Mouse (Mus musculus) MEL (cell line): Measurements from ENCODE around the gene Hoxd13. TPM values are rescaled to one million over a fixed set of nuclear protein-coding genes. Genes with fewer than 3 reads are reported as not detected.

Experiments
- DNase-seq: peaks from one replicate; pipeline ENCODE4 v3.0.0; 2011; ENCODE audit warnings: low read depth, low spot score
- H3K27ac ChIP-seq: 2 replicates; pipeline ENCODE4 v1.5.1; 2012; ENCODE audit warnings: low read depth, mild to moderate bottlenecking, control low read depth, low read length, moderate library complexity; ENCODE audit not compliant: control insufficient read depth
- H3K27me3 ChIP-seq, 2 experiments: fragments of 150-350 bp in 1 of 2; sonication (generic) in 1 of 2; 2 replicates each; pipeline ENCODE4 v1.6.1; 2012; ENCODE audit warnings: low read length in 2 of 2, mild to moderate bottlenecking in 2 of 2, improper control_type of control experiment in 1 of 2, moderate library complexity in 1 of 2; ENCODE audit not compliant: insufficient read depth in 2 of 2, control insufficient read depth in 1 of 2
- H3K36me3 ChIP-seq, 2 experiments: 2 replicates each; pipeline ENCODE4 v1.6.1; 2012 to 2014; ENCODE audit warnings: low read length in 2 of 2, improper control_type of control experiment in 1 of 2, inconsistent platforms in 1 of 2, mild to moderate bottlenecking in 1 of 2; ENCODE audit not compliant: insufficient read depth in 2 of 2, control insufficient read depth in 1 of 2
- H3K4me1 ChIP-seq, 2 experiments: fragments of 150-350 bp in 1 of 2; sonication (generic) in 1 of 2; 2 replicates each; pipeline ENCODE4 v1.6.1; 2012; ENCODE audit warnings: low read length in 2 of 2, improper control_type of control experiment in 1 of 2, mild to moderate bottlenecking in 1 of 2; ENCODE audit not compliant: insufficient read depth in 2 of 2, control insufficient read depth in 1 of 2
- H3K4me3 ChIP-seq, 2 experiments: fragments of 150-350 bp in 1 of 2; sonication (generic) in 1 of 2; 2 replicates each; pipeline ENCODE4 v1.5.1; 2012; ENCODE audit warnings: low read depth in 2 of 2, low read length in 2 of 2, mild to moderate bottlenecking in 2 of 2, moderate library complexity in 2 of 2, control low read depth in 1 of 2, improper control_type of control experiment in 1 of 2; ENCODE audit not compliant: control insufficient read depth in 1 of 2, insufficient read depth in 1 of 2
- H3K79me2 ChIP-seq: 2 replicates; pipeline ENCODE4 v1.6.1; 2012; ENCODE audit warnings: mild to moderate bottlenecking, low read length, moderate library complexity; ENCODE audit not compliant: control insufficient read depth, poor library complexity, insufficient read depth
- H3K9ac ChIP-seq: 2 replicates; pipeline ENCODE4 v1.6.1; 2012; ENCODE audit warnings: low read depth, mild to moderate bottlenecking, control low read depth, low read length, moderate library complexity; ENCODE audit not compliant: control insufficient read depth, poor library complexity, severe bottlenecking
- H3K9me3 ChIP-seq: fragments of 150-350 bp; sonication (generic); replicated peaks from 2 replicates; pipeline ENCODE4 v1.6.1; 2012; ENCODE audit warnings: mild to moderate bottlenecking, low read length, improper control_type of control experiment, moderate library complexity; ENCODE audit not compliant: insufficient read depth
- BHLHE40 ChIP-seq: IDR thresholded peaks from 2 replicates; pipeline ENCODE4 v1.6.1; 2012; ENCODE audit warnings: low read depth, mild to moderate bottlenecking, inconsistent platforms, low read length, improper control_type of control experiment, borderline replicate concordance
- CHD1 ChIP-seq: IDR thresholded peaks from 2 replicates; pipeline ENCODE4 v1.6.1; 2012; ENCODE audit warnings: low read depth, mild to moderate bottlenecking, inconsistent platforms, low read length, improper control_type of control experiment
- CHD2 ChIP-seq: IDR thresholded peaks from 2 replicates; pipeline ENCODE4 v1.6.1; 2011; ENCODE audit warnings: low read length, improper control_type of control experiment
- ETS1 ChIP-seq: IDR thresholded peaks from 2 replicates; pipeline ENCODE4 v1.6.1; 2012; ENCODE audit warnings: low read depth, mild to moderate bottlenecking, inconsistent platforms, low read length, improper control_type of control experiment, moderate library complexity
- KAT2A ChIP-seq: conservative IDR thresholded peaks from 2 replicates; pipeline ENCODE4 v1.6.1; 2012; ENCODE audit warnings: low read depth, low read length, improper control_type of control experiment, inconsistent platforms
- MYC ChIP-seq: IDR thresholded peaks from 2 replicates; pipeline ENCODE4 v1.6.1; 2011; ENCODE audit warnings: low read depth, mild to moderate bottlenecking, low read length, improper control_type of control experiment, moderate library complexity
- NELFE ChIP-seq: IDR thresholded peaks from 2 replicates; pipeline ENCODE4 v1.6.1; 2011; ENCODE audit warnings: low read depth, low read length, improper control_type of control experiment
- POLR2AphosphoS5 ChIP-seq: IDR thresholded peaks from 2 replicates; pipeline ENCODE4 v1.6.1; 2012; ENCODE audit warnings: low read depth, borderline replicate concordance, mild to moderate bottlenecking, inconsistent platforms, low read length, moderate library complexity, mixed read lengths
- SIN3A ChIP-seq: IDR thresholded peaks from 2 replicates; pipeline ENCODE4 v1.6.1; 2012; ENCODE audit warnings: low read length, improper control_type of control experiment, inconsistent platforms
- SMC3 ChIP-seq: IDR thresholded peaks from 2 replicates; pipeline ENCODE4 v1.6.1; 2011; ENCODE audit warnings: low read depth, low read length, improper control_type of control experiment
- TBP ChIP-seq: IDR thresholded peaks from 2 replicates; pipeline ENCODE4 v1.8.0; 2011; ENCODE audit warnings: low read depth, low read length, improper control_type of control experiment
- UBTF ChIP-seq: IDR thresholded peaks from 2 replicates; pipeline ENCODE4 v1.6.1; 2012; ENCODE audit warnings: low read depth, mild to moderate bottlenecking, inconsistent platforms, low read length, improper control_type of control experiment, moderate library complexity, borderline replicate concordance; ENCODE audit not compliant: insufficient read depth
- USF2 ChIP-seq, 2 experiments: IDR thresholded peaks; 2 replicates each; pipeline ENCODE4 v1.6.1; 2011 to 2012; ENCODE audit warnings: improper control_type of control experiment in 2 of 2, low read length in 2 of 2, borderline replicate concordance in 1 of 2, inconsistent platforms in 1 of 2, low read depth in 1 of 2, mild to moderate bottlenecking in 1 of 2; ENCODE audit not compliant: insufficient read depth in 1 of 2
- ZMIZ1 ChIP-seq: IDR thresholded peaks from 2 replicates; pipeline ENCODE4 v1.6.1; 2012; ENCODE audit warnings: low read depth, mild to moderate bottlenecking, inconsistent platforms, low read length, improper control_type of control experiment, moderate library complexity
- polyA plus RNA-seq, 2 experiments: library from polyadenylated mRNA; stranded (reverse) in 1 of 2; unstranded in 1 of 2; fragments of >175 nt in 1 of 2; fragments of >200 nt in 1 of 2; gene quantifications; 2 replicates each; pipeline versions ENCODE4 v1.2.1 to v1.2.4; 2012; ENCODE audit warnings: low replicate concordance in 2 of 2, low read depth in 1 of 2; ENCODE audit not compliant: insufficient read length in 2 of 2, insufficient read depth in 1 of 2, missing spikeins in 1 of 2
- total RNA-seq: library from RNA; depleted of rRNA; stranded (reverse); fragments of 300-350 nt; gene quantifications from 2 replicates; pipeline ENCODE4 v1.2.3, GENCODE M21; 2012

Gene Hoxd13
- total and polyA plus RNA-seq, 3 experiments = not detected

GRCm38 (mm10) chr2:74681594-74682531 lies 13.8 kb downstream of the Hoxd13 start:
- TF ChIP-seq POLR2AphosphoS5 (no peak), ZMIZ1 (no peak), USF2 (IDR thresholded peaks at IDR 0.05; ENCODE audit: borderline replicate concordance in 1 of 2, insufficient read depth in 1 of 2, low read depth in 1 of 2, low read length in 2 of 2) (no peak), ETS1 (no peak), BHLHE40 (no peak), SIN3A (no peak), MYC (no peak)
- H3K27ac ChIP-seq = no peak overlapping the region
- no peak overlapping the region for H3K9ac ChIP-seq
- peaks cover 2 to 5% of the 10 kb centered on the region in 2 experiments for H3K27me3 ChIP-seq
- H3K4me1 ChIP-seq = no peaks in the 10 kb centered on the region
- no peaks in the 10 kb centered on the region for H3K9me3 ChIP-seq
- H3K4me3 ChIP-seq = no peak overlapping the region
- H3K79me2 ChIP-seq = no peaks in the 10 kb centered on the region
- H3K36me3 ChIP-seq = no peaks in the 10 kb centered on the region
- DNase-seq = no peak

GRCm38 (mm10) chr2:74682796-74683195 lies 14.7 kb downstream of the Hoxd13 start:
- no peak for DNase-seq
- Histone ChIP-seq H3K27ac (no peak overlapping the region), H3K4me1 (no peaks in the 10 kb centered on the region), H3K4me3 (no peak overlapping the region), H3K27me3 (peaks cover under 1 to 2% of the 10 kb centered on the region in 2 experiments), H3K9ac (no peak overlapping the region), H3K36me3 (no peaks in the 10 kb centered on the region), H3K9me3 (no peaks in the 10 kb centered on the region), H3K79me2 (no peaks in the 10 kb centered on the region)
- TF ChIP-seq TBP = no peak
- no peak for TF ChIP-seq ETS1
- no peak for TF ChIP-seq KAT2A
- no peak for TF ChIP-seq UBTF
- no peak for TF ChIP-seq CHD1
- TF ChIP-seq NELFE = no peak
- no peak for TF ChIP-seq POLR2AphosphoS5
- TF ChIP-seq SMC3 = no peak
- no peak for TF ChIP-seq CHD2
